Mouse (Mus musculus): ENCODE results near the gene 4921539E11Rik. TPM values are rescaled to one million over a fixed set of nuclear protein-coding genes. Genes with fewer than 3 reads are reported as not detected.

4921539E11Rik gene
- 0.32 TPM in 1 of 3 replicates, not detected in the others for total RNA-seq (2017)

DNA sequence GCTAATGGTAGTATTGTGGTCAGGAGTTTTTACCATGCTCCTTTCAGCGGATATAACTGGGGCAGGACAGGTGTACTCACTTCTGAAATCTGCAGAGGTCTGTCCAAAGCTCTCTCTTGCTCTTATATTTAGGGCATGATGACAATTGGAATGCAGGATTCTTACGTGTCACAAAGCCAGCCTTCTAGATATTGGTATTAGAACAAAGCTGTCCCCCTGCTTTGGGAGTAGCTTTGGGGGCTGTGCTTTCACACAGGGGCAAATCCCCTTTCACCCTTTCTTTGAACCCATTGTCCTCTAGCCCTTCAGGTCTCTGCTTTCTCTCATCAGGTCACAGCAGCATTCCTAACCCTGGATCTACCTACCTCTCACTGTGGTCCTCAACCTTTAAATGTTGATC is at the start of gene 4921539E11Rik:
TSS of gene 4921539E11Rik (minus strand) at position 101 of the 400 bp plus-strand sequence.
- ATAC-seq (replicated peaks; ENCODE audit: insufficient number of reproducible peaks, low FRiP score, low TSS enrichment, poor library complexity, severe bottlenecking), result no peak

- no peak for ATAC-seq (replicated peaks; ENCODE audit: insufficient number of reproducible peaks, low FRiP score, low TSS enrichment, poor library complexity, severe bottlenecking)
Observed at GRCm38 (mm10) chr4:103335134-103335533, 44.5 kb upstream of the 4921539E11Rik start.

- no peak for ATAC-seq (replicated peaks; ENCODE audit: insufficient number of reproducible peaks, low FRiP score, low TSS enrichment, poor library complexity, severe bottlenecking)
Observed at GRCm38 (mm10) chr4:103329348-103329747, 38.7 kb upstream of the 4921539E11Rik start.

DNA sequence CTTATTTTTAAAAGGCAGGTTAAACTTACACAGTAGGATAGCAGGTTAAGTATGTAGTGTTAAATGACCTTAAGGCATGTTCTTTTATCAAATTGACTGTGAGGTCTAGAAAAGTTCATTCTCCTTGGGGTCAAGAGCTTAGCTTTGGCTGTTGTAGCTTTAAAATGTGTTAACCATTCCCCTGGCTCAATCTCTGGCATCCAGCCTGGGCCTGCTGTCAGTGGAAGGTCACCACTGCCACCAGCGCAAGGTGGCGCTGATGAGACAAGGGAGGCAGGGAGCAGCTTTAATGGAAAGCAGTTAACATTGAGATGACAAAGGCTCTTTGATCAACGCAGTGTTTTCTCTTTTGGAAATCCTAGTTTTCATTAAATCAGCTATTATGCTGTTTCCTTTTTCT is 36.3 kb upstream of the 4921539E11Rik start:
- no peak for ATAC-seq (replicated peaks; ENCODE audit: insufficient number of reproducible peaks, low FRiP score, low TSS enrichment, poor library complexity, severe bottlenecking)

DNA sequence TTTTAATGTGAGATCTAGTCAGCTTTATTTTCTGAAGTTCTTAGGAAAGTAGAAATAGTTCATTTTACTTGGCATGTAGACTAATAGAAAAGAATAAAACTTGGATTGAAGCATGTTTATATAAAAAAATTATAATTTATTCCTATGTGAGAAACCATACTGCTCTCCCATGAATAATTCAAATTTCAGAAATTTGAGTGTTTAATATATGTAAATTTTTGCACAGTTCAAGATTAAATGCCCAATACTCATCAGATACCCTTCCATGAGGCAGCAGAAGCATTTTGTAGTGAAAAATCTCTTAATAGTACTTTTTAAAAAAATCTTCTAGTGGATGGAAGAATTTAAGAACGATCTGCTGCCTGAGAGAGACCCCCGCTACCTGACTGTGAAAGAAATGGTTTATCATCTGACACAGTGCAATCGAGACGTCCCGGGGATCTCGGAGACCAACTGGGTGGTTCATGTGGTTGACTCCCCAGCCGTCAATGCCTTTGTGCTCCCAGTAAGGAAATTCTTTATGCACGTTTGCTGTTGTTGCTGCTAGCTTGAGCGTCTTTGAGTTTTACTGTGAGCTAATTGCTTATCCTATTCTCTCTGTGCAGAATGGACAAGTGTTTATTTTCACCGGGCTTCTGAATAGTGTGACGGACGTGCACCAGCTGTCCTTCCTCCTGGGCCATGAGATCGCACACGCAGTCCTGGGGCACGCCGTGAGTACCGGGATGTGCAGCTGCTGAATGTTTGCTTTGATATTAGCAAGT is 34.2 kb upstream of the 4921539E11Rik start:
- no peak for ATAC-seq (replicated peaks; ENCODE audit: insufficient number of reproducible peaks, low FRiP score, low TSS enrichment, poor library complexity, severe bottlenecking)

- ATAC-seq (replicated peaks; ENCODE audit: insufficient number of reproducible peaks, low FRiP score, low TSS enrichment, poor library complexity, severe bottlenecking), result no peak
Observed at GRCm38 (mm10) chr4:103321461-103321860, 30.8 kb upstream of the 4921539E11Rik start.

DNA sequence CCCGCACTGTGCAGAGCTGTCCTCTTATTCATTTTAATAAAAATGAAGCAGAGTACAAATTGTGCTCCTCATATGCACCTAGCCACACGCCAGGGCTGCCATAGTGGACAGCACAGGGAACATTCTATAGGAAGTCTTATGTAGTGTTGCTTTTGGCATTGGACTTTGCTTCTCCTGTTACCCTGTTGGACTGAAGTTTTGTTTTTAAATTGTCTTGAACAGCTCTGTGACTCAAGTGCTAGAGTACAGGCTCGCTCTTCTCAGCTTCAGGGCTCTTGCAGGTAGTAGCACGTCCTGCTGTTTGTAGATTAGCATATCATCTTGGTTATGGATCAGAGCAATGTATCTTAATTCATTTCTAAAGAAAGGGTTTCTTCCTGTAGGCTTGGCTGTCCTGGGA is 25.2 kb upstream of the 4921539E11Rik start:
- no peak for ATAC-seq (replicated peaks; ENCODE audit: insufficient number of reproducible peaks, low FRiP score, low TSS enrichment, poor library complexity, severe bottlenecking)

DNA sequence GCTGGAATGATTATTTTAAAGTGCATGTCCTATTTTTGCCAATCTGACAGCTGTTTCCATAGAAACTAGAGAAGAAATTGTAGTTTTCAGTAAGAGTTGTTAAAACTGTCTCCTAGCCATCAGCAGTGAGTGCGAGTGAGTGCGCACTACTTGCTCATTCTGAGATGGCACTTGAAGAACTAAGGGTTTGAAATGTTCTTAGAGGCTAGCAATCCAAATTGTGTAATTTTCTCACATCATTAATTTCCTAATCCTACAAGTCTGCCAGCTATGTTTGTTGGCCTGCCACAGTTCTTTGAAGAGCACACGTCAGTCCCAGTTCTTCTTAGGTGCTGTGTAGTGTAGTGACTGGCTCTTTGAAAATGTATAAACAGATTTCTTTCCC is 23.9 kb upstream of the 4921539E11Rik start:
- no peak for ATAC-seq (replicated peaks; ENCODE audit: insufficient number of reproducible peaks, low FRiP score, low TSS enrichment, poor library complexity, severe bottlenecking)

GRCm38 (mm10) chr4:103313587-103314525 is 23.2 kb upstream of the 4921539E11Rik start, which contains the start of gene Oma1:
Oma1 (plus strand) TSS chr4:103313812.
- peak; percentile 96 for ATAC-seq (replicated peaks; ENCODE audit: insufficient number of reproducible peaks, low FRiP score, low TSS enrichment, poor library complexity, severe bottlenecking)

DNA sequence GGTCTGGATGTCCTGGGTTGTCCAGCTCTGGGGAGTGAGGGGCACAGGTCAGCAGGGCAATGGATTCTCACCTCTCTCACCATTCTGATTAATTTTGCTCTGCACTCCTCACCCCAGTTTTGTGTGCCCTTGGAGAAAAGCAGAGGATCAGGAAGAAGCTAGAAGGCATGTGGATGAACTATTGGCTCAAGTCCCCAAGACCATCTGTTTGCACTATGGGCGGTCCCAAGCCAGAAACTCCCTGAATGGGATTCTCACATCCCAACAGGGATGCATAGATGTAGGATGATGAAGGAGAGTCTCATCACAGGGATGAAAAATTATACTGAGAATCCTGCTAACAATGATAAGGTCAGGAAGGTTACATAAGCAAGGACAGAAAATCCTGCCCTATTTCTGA is 13.2 kb upstream of the 4921539E11Rik start:
- no peak for ATAC-seq (replicated peaks; ENCODE audit: insufficient number of reproducible peaks, low FRiP score, low TSS enrichment, poor library complexity, severe bottlenecking)

DNA sequence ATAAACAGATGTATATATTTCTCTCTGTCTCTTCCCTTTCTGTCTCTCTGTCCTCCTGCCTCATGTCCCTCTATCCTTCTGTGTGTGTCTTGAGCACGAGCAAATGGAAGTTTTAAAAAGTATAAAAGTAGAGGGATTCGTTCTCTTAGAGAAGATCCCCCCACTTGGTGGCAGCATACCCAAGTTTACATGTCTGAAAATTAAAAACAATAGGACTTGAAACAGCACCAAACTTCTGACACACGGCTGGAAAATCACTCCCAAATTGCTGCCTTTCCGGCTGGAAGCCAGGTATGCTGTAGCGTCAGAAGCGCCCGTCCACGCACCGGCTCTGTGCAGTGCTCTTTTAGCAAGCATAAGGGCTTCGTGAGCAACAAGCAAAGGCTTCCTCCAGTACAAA is 8.7 kb upstream of the 4921539E11Rik start:
- ATAC-seq (replicated peaks; ENCODE audit: insufficient number of reproducible peaks, low FRiP score, low TSS enrichment, poor library complexity, severe bottlenecking), result no peak

DNA sequence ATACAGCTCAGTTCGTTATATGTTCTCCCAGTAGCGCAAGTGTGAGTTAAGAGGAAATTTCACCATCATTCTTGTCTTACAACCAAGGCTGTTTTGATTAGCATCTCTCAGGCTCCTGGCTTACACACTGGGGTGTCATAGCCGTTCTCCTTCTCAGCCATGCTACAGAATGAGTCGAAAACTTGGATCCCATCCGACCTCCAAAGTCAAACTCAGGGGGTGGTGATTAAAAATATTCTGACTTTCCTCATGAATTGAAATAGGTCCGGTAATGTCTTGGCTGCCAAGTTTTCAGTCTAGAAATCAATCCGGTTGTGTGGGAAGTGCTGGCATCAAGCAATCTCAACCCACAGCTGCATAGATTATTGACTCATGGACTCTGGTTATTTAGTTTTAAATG is 2.3 kb downstream of the 4921539E11Rik start:
- ATAC-seq (replicated peaks; ENCODE audit: insufficient number of reproducible peaks, low FRiP score, low TSS enrichment, poor library complexity, severe bottlenecking), result no peak

- ATAC-seq (replicated peaks; ENCODE audit: insufficient number of reproducible peaks, low FRiP score, low TSS enrichment, poor library complexity, severe bottlenecking), result no peak
Observed at GRCm38 (mm10) chr4:103273021-103273420, 17.6 kb downstream of the 4921539E11Rik start.

DNA sequence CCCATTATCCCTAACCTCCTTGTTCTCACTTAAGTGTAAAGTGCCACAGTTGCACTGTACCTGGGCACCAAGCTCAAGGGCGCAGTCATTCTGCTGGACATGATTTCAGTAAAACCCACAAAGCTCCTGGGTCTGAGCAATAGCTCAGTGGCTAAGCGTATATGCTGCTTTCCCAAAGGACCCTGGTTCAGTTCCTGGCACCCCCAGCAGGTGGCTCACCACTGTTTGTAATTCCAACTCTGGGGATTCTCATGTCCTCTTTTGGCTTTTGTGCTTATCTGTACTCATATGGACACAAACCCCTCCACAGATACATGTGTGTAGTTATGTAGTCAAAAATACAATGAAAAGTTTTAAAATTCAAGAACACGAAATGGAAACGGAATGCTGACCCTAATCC is 21.3 kb downstream of the 4921539E11Rik start:
- no peak for ATAC-seq (replicated peaks; ENCODE audit: insufficient number of reproducible peaks, low FRiP score, low TSS enrichment, poor library complexity, severe bottlenecking)

- ATAC-seq (replicated peaks; ENCODE audit: insufficient number of reproducible peaks, low FRiP score, low TSS enrichment, poor library complexity, severe bottlenecking), result no peak
Observed at GRCm38 (mm10) chr4:103265166-103265565, 25.5 kb downstream of the 4921539E11Rik start.

DNA sequence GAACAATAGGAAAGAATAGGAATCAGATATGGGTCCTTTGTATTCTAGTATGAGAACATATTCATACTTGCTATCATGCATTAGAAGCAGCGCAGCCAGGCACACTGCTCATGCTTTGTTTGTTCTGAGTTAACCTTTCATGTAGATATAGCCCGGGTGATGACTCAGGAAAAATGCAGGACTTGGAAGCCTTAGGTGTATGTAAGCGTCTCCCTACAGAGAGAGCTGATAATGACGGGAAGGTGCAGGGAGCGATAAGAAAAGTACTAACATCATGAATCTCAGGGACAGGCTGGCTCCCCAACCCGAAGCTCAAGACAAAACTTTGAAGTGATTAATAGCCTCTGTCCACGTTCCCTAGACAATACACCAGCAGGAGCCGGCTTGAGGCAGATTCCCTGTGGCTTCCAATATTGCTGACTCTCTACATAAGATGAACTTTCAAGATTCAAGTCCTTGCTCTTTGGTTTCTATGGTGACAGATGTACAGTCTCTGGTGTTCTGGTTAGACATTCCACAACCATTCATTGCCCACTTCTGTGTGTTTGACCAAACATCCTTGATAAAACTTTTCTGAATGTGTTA is 26.8 kb downstream of the 4921539E11Rik start:
- ATAC-seq (replicated peaks; ENCODE audit: insufficient number of reproducible peaks, low FRiP score, low TSS enrichment, poor library complexity, severe bottlenecking), result no peak

- ATAC-seq (replicated peaks; ENCODE audit: insufficient number of reproducible peaks, low FRiP score, low TSS enrichment, poor library complexity, severe bottlenecking), result no peak
Observed at GRCm38 (mm10) chr4:103263378-103263777, 27.3 kb downstream of the 4921539E11Rik start.

DNA sequence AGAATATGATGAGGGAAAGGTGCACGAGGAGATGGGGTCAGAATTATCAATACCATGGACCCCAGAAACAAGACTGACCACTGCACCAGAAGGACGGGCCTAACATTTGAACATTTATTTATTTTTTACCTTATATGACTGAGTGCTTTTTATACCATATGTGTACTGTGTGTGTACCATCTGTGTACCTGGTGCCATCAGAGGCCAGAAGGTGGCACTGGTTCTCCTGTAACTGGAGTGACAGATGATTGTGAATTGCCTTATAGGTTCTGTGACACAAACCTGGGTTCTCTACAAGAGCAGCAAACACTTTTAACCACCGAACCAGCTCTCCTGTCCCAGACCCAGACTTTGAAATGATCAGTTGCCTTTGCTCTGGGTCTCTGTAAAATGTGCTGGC is 31.8 kb downstream of the 4921539E11Rik start:
- ATAC-seq (replicated peaks; ENCODE audit: insufficient number of reproducible peaks, low FRiP score, low TSS enrichment, poor library complexity, severe bottlenecking), result no peak

GRCm38 (mm10) chr4:103253846-103254245 is 36.8 kb downstream of the 4921539E11Rik start:
- no peak for ATAC-seq (replicated peaks; ENCODE audit: insufficient number of reproducible peaks, low FRiP score, low TSS enrichment, poor library complexity, severe bottlenecking)

Data from monocyte, adult 5-6 weeks (primary cell).